Mouse (Mus musculus) embryo, embryonic 10.5 days (tissue): ENCODE measurements around the gene Rfwd3.
"Not testable (repeated sequence)": the region's sequence is repeated elsewhere in the genome, so short reads cannot be mapped to it uniquely, and the experiment has no call there.

Experiments used
- DNase-seq: peaks from one replicate; pipeline ENCODE4 v3.0.0-alpha.2; 2015; ENCODE audit warnings: low spot score

The Rfwd3 gene

GRCm38 (mm10) chr8:111285603-111286002, 14.4 kb downstream of the Rfwd3 start:
- DNase-seq, result no peak

GRCm38 (mm10) chr8:111282093-111282492, 17.9 kb downstream of the Rfwd3 start:
- no peak for DNase-seq

- no peak for DNase-seq
Observed at GRCm38 (mm10) chr8:111268277-111268676, 31.7 kb downstream of the Rfwd3 start.

GRCm38 (mm10) chr8:111266161-111266560, 33.9 kb downstream of the Rfwd3 start:
- not testable (repeated sequence) for DNase-seq

- no peak for DNase-seq
Observed at GRCm38 (mm10) chr8:111264693-111265220, 35.3 kb downstream of the Rfwd3 start.

- DNase-seq, result no peak
Observed at GRCm38 (mm10) chr8:111261981-111262381, 38.0 kb downstream of the Rfwd3 start.

GRCm38 (mm10) chr8:111260251-111260650, 39.8 kb downstream of the Rfwd3 start:
- DNase-seq, result no peak

- DNase-seq, result no peak
Observed at GRCm38 (mm10) chr8:111259408-111259741, 40.6 kb downstream of the Rfwd3 start.

- DNase-seq, result peak; percentile 95
Observed at GRCm38 (mm10) chr8:111258631-111259407, 41.2 kb downstream of the Rfwd3 start, which contains the start of gene Glg1. TSS of gene Glg1 (minus strand) at chr8:111259216.

- peak; percentile 69 for DNase-seq
Observed at GRCm38 (mm10) chr8:111258010-111258630, 41.9 kb downstream of the Rfwd3 start.

- no peak for DNase-seq
Observed at GRCm38 (mm10) chr8:111252487-111253112, 47.4 kb downstream of the Rfwd3 start.

GRCm38 (mm10) chr8:111250111-111250510, 49.9 kb downstream of the Rfwd3 start:
- DNase-seq, result no peak

- DNase-seq, result no peak
Observed at GRCm38 (mm10) chr8:111248136-111248535, 51.9 kb downstream of the Rfwd3 start.

GRCm38 (mm10) chr8:111246864-111247263, 53.2 kb downstream of the Rfwd3 start:
- not testable (repeated sequence) for DNase-seq

GRCm38 (mm10) chr8:111246287-111246830, 53.7 kb downstream of the Rfwd3 start:
- DNase-seq, result no peak

GRCm38 (mm10) chr8:111237301-111237700, 62.7 kb downstream of the Rfwd3 start:
- DNase-seq, result no peak

GRCm38 (mm10) chr8:111233730-111234129, 66.3 kb downstream of the Rfwd3 start:
- DNase-seq, result no peak

GRCm38 (mm10) chr8:111224153-111224552, 75.9 kb downstream of the Rfwd3 start:
- DNase-seq, result no peak
